Mouse (Mus musculus) neutrophil, adult 65 days (primary cell): ENCODE data around the gene D330045A20Rik. TPM values are rescaled to one million over a fixed set of nuclear protein-coding genes. Genes with fewer than 3 reads are reported as not detected.

ENCODE experiments used
- total RNA-seq: library from RNA; stranded (reverse); gene quantifications from 2 replicates; pipeline ENCODE4 v1.2.4, GENCODE M21; 2023

Gene D330045A20Rik
- not detected in 2 replicates for total RNA-seq

GRCm38 (mm10) chrX:139480022-139480894, at the start of gene D330045A20Rik:
Gene D330045A20Rik (plus strand): TSS chrX:139480367.

DNA sequence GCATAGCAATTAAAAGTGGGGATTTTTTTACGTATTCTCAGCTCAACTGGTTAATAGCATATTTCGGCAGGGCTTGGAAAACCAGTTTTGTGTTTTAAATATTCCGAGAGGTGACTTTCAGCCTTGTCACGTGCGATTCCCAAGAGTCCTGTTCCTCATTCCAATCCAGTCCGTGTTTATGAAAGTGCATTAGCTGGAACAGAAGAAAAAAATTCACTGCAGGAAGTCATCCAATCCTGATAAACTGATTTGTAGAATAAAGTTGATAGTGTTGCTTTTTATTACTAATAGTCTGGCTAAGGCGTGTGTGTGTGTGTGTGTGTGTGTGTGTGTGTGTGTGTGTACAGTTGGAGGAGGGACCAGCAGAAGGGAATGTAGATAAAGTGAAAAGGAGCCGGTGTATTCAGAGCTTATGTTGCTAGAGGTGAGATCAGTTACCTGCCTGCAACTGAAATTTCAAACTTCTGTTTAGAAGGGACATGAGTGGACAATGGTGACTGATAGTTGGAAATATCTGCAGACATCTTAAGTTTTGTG, 82.8 kb downstream of the D330045A20Rik start, which contains the start of gene Rnf128:
Gene Rnf128 (plus strand): TSS at position 392 of the 537 bp plus-strand sequence.

Other genes with a start within 250 kb of the D330045A20Rik start
- gene Trap1a, start 146.7 kb upstream of the D330045A20Rik start, total RNA-seq, result 0.34 TPM in 1 of 2 replicates, not detected in the other
- gene Rnf128, start 82.9 kb downstream of the D330045A20Rik start, total RNA-seq, result 1.4 and 1.9 TPM in 2 replicates
- 4.7 and 4.8 TPM in 2 replicates for gene Tbc1d8b, start 204.6 kb downstream of the D330045A20Rik start, total RNA-seq
- not detected in 2 replicates for gene Gm15013, start 234.1 kb downstream of the D330045A20Rik start, total RNA-seq